Mouse (Mus musculus): ENCODE results near the gene Fam155a. TPM values are rescaled to one million over a fixed set of nuclear protein-coding genes. Genes with fewer than 3 reads are reported as not detected.

Fam155a gene
- total and polyA plus RNA-seq, 2 experiments from 2014 or later, result 0.04 to 1.4 TPM

DNA sequence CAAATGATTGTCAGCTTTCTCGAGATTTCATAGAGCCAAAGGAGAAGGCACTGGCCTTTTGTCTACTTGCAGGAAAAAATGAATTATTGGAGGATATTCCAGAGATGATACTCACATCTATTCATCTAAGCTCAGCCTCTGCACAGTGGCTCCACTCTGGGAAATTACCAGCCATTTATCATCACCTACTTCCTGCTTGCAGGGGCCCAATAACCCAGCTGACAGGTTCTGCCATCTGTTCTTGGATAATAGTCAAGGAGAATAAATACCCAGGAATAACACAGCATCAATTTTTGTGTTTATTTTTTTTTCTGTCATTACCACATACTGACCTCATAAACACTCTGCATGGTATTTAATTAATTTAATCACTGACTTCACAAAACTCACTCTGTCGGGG lies 249.4 kb downstream of the Fam155a start:
- Histone ChIP-seq H3K27ac (ENCODE audit: low read depth) (no peak overlapping the region), H3K27me3 (ENCODE audit: control insufficient read depth, insufficient read depth, low read length) (no peaks in the 10 kb centered on the region), H3K36me3 (replicated peaks; ENCODE audit: control insufficient read depth, insufficient read depth, low read length) (no peaks in the 10 kb centered on the region), H3K4me1 (ENCODE audit: control insufficient read depth, insufficient read depth) (no peaks in the 10 kb centered on the region), H3K9ac (replicated peaks; ENCODE audit: low read depth, low read length) (no peak overlapping the region), H3K4me2 (ENCODE audit: low read depth, low read length) (no peak overlapping the region), H3K4me3 (ENCODE audit: low read depth, low read length) (no peak overlapping the region), H3K9me3 (replicated peaks; ENCODE audit: control insufficient read depth, low read length) (no peaks in the 10 kb centered on the region)
- DNase-seq (ENCODE audit: low spot score), result no peak
- TF ChIP-seq CTCF (IDR thresholded peaks at IDR 0.05; ENCODE audit: low read depth) (no peak), EP300 (IDR thresholded peaks at IDR 0.05; ENCODE audit: low read depth) (no peak)
- no peak for ATAC-seq (ENCODE audit: insufficient read depth, low read depth)
- WGBS, result 72% methylated on average over 2 of the region's 2 CpGs

DNA sequence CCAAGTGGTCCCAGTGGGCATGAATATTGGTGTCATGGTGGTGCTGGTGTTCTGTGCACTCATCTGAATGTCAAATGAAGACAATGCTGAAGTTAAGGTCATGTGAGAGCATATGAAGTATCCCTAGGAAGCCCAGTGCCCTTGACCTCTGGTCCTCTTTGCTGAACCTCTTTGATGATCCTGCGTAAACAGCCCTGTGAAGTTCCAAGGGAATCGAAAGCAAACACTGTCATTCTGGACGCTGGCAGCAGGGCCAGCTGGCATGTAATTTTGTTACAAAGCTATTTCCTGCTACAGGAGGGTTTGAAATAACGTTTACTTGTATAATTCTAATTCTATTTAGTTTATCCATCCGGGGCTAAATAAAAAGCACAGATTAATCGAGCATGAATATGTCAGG lies 270.2 kb downstream of the Fam155a start:
- Histone ChIP-seq H3K36me3 (replicated peaks; ENCODE audit: control insufficient read depth, insufficient read depth, low read length) (no peaks in the 10 kb centered on the region), H3K9me3 (replicated peaks; ENCODE audit: control insufficient read depth, low read length) (no peaks in the 10 kb centered on the region), H3K4me2 (ENCODE audit: low read depth, low read length) (no peak overlapping the region), H3K9ac (replicated peaks; ENCODE audit: low read depth, low read length) (no peak overlapping the region), H3K4me1 (ENCODE audit: control insufficient read depth, insufficient read depth) (no peaks in the 10 kb centered on the region), H3K27me3 (ENCODE audit: control insufficient read depth, insufficient read depth, low read length) (no peaks in the 10 kb centered on the region), H3K4me3 (ENCODE audit: low read depth, low read length) (no peak overlapping the region), H3K27ac (ENCODE audit: low read depth) (no peak overlapping the region)
- DNase-seq (ENCODE audit: low spot score) (no peak), ATAC-seq (ENCODE audit: insufficient read depth, low read depth) (no peak)
- WGBS, result 57% methylated on average over 6 of the region's 6 CpGs
- TF ChIP-seq EP300 (IDR thresholded peaks at IDR 0.05; ENCODE audit: low read depth) (no peak), CTCF (IDR thresholded peaks at IDR 0.05; ENCODE audit: low read depth) (no peak)

DNA sequence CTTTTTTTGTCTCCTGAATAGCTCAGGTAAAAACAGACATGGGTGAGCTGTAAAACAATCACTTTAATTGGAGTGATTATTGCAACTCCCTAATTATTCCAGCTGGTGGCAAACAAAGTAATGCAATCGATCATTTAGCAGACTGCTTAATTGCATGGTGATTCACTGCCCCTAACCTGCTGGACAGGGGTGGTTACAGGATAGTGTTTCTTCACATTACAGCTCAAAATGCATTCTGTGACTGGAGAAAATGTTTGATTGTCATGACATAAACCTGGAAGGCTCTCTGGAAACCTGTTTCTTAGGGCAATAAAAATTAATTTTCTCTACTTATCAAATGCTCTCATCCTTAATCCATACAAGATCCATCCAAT lies 276.7 kb downstream of the Fam155a start:
- H3K27ac ChIP-seq (ENCODE audit: low read depth), result no peak overlapping the region
- TF ChIP-seq CTCF (IDR thresholded peaks at IDR 0.05; ENCODE audit: low read depth), result no peak
- TF ChIP-seq EP300 (IDR thresholded peaks at IDR 0.05; ENCODE audit: low read depth), result no peak
- 46% methylated on average over 1 of the region's 1 CpGs for WGBS

DNA sequence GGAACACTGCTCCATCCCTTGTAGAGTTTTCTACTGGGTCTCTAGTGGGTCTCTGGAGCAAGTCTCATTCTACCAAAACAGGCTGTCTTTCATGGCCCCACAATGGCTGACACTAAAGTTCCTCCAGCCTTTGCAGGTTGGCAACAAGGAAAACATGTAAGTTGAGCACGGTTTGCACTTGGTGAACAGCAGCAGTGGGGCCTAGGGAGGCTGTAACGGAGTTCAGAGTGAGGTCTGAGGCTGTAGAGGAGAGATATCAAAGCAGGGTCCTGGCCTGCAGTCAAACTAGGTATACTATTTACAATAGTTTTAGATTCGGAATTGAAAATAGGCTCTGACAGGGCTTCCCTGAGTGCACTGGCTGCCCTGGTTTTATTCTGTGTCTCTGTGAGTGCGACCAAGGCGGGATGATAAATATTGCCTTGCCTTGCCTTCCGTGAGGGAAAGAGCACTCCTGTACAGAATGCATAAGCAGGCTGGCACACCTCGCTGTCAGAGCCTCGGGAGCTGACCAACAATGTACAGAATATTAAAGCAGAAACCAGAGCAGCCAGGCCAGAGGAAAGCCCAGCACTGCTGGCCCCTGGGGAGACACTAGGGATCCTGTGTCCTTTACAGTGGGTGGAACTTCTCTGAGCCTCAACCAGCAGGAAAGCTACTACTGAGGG lies 277.3 kb downstream of the Fam155a start:
- ATAC-seq (ENCODE audit: insufficient read depth, low read depth), result no peak
- 55% methylated on average over 8 of the region's 8 CpGs for WGBS

More for the DNA sequence above, 276.7 kb downstream of the Fam155a start:
- Histone ChIP-seq H3K27me3 (ENCODE audit: control insufficient read depth, insufficient read depth, low read length) (no peaks in the 10 kb centered on the region), H3K9ac (replicated peaks; ENCODE audit: low read depth, low read length) (no peak overlapping the region), H3K4me2 (ENCODE audit: low read depth, low read length) (no peak overlapping the region), H3K4me3 (ENCODE audit: low read depth, low read length) (no peak overlapping the region), H3K9me3 (replicated peaks; ENCODE audit: control insufficient read depth, low read length) (no peaks in the 10 kb centered on the region), H3K4me1 (ENCODE audit: control insufficient read depth, insufficient read depth) (no peaks in the 10 kb centered on the region), H3K36me3 (replicated peaks; ENCODE audit: control insufficient read depth, insufficient read depth, low read length) (no peaks in the 10 kb centered on the region)
- DNase-seq (ENCODE audit: low spot score) (no peak), ATAC-seq (ENCODE audit: insufficient read depth, low read depth) (no peak)

DNA sequence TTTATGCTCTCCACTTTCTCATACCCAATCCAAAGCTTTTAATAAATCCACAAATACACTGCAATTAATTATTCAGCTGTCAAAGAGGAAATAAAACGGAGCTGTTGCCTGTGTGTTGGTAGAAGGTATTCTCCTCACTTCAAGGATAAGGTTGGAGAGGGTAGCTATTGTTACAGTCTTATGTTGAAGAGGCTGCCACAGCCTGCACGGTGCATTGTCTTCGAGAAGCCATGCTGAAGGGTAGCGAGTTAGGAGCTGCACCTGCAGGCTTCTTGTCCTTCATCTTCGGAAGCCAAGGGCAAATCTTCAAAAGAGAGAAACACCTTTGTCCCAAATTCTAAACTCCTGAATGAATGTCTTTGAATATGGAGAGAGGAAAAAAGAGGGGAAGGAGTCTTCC lies 288.4 kb downstream of the Fam155a start:
- Histone ChIP-seq H3K4me2 (ENCODE audit: low read depth, low read length) (no peak overlapping the region), H3K4me3 (ENCODE audit: low read depth, low read length) (no peak overlapping the region), H3K36me3 (replicated peaks; ENCODE audit: control insufficient read depth, insufficient read depth, low read length) (no peaks in the 10 kb centered on the region), H3K4me1 (ENCODE audit: control insufficient read depth, insufficient read depth) (no peaks in the 10 kb centered on the region), H3K27ac (ENCODE audit: low read depth) (no peak overlapping the region), H3K9me3 (replicated peaks; ENCODE audit: control insufficient read depth, low read length) (no peaks in the 10 kb centered on the region), H3K9ac (replicated peaks; ENCODE audit: low read depth, low read length) (no peak overlapping the region), H3K27me3 (ENCODE audit: control insufficient read depth, insufficient read depth, low read length) (no peaks in the 10 kb centered on the region)
- DNase-seq (ENCODE audit: low spot score), result no peak
- ATAC-seq (ENCODE audit: insufficient read depth, low read depth), result no peak
- 68% methylated on average over 5 of the region's 5 CpGs for WGBS
- TF ChIP-seq CTCF (IDR thresholded peaks at IDR 0.05; ENCODE audit: low read depth) (no peak), EP300 (IDR thresholded peaks at IDR 0.05; ENCODE audit: low read depth) (no peak)

More for the DNA sequence above, 277.3 kb downstream of the Fam155a start:
- TF ChIP-seq CTCF (IDR thresholded peaks at IDR 0.05; ENCODE audit: low read depth) (no peak), EP300 (IDR thresholded peaks at IDR 0.05; ENCODE audit: low read depth) (no peak)
- Histone ChIP-seq H3K36me3 (replicated peaks; ENCODE audit: control insufficient read depth, insufficient read depth, low read length) (no peaks in the 10 kb centered on the region), H3K4me3 (ENCODE audit: low read depth, low read length) (no peak overlapping the region), H3K27me3 (ENCODE audit: control insufficient read depth, insufficient read depth, low read length) (no peaks in the 10 kb centered on the region), H3K9ac (replicated peaks; ENCODE audit: low read depth, low read length) (no peak overlapping the region), H3K4me1 (ENCODE audit: control insufficient read depth, insufficient read depth) (no peaks in the 10 kb centered on the region), H3K4me2 (ENCODE audit: low read depth, low read length) (no peak overlapping the region), H3K27ac (ENCODE audit: low read depth) (no peak overlapping the region), H3K9me3 (replicated peaks; ENCODE audit: control insufficient read depth, low read length) (no peaks in the 10 kb centered on the region)
- no peak for DNase-seq (ENCODE audit: low spot score)

DNA sequence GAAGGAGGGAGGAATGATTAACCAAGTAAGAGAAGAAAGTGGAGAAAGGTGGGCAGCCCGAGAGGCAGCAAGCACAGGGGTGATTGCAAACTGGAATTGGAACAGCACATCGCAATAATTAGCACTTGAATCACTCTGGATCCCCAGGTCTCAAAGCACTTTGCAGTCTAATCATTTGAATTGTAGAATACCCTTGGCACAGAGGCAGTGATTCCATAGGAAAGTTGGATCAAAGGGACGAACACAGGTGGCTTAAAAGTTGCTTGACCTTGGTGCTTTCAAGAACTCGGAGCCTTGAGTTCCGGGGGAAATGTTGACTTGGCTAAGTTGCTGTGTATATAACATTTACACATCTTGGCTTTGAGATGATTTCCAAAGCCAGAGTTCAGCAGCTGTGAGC lies 299.7 kb downstream of the Fam155a start:
- Histone ChIP-seq H3K36me3 (replicated peaks; ENCODE audit: control insufficient read depth, insufficient read depth, low read length) (no peaks in the 10 kb centered on the region), H3K27ac (ENCODE audit: low read depth) (no peak overlapping the region), H3K4me3 (ENCODE audit: low read depth, low read length) (no peak overlapping the region), H3K4me2 (ENCODE audit: low read depth, low read length) (no peak overlapping the region), H3K4me1 (ENCODE audit: control insufficient read depth, insufficient read depth) (no peaks in the 10 kb centered on the region), H3K27me3 (ENCODE audit: control insufficient read depth, insufficient read depth, low read length) (no peaks in the 10 kb centered on the region), H3K9me3 (replicated peaks; ENCODE audit: control insufficient read depth, low read length) (no peaks in the 10 kb centered on the region), H3K9ac (replicated peaks; ENCODE audit: low read depth, low read length) (no peak overlapping the region)
- DNase-seq (ENCODE audit: low spot score) (no peak), ATAC-seq (ENCODE audit: insufficient read depth, low read depth) (no peak)
- 65% methylated on average over 5 of the region's 5 CpGs for WGBS
- no peak for TF ChIP-seq CTCF (IDR thresholded peaks at IDR 0.05; ENCODE audit: low read depth)
- TF ChIP-seq EP300 (IDR thresholded peaks at IDR 0.05; ENCODE audit: low read depth), result no peak

Measured in heart, postnatal 0 days (tissue).